Mouse (Mus musculus) frontal cortex, postnatal 10 days (tissue): ENCODE data around the gene A930004D18Rik.
A peak's percentile ranks its signal among the peaks of the same experiment; 100 is the strongest.

Experiments used
- DNase-seq, 2 experiments: peaks; one replicate each; pipeline ENCODE4 v3.0.0; 2022; ENCODE audit warnings: low spot score in 2 of 2, mixed read lengths in 1 of 2

Gene A930004D18Rik

DNA sequence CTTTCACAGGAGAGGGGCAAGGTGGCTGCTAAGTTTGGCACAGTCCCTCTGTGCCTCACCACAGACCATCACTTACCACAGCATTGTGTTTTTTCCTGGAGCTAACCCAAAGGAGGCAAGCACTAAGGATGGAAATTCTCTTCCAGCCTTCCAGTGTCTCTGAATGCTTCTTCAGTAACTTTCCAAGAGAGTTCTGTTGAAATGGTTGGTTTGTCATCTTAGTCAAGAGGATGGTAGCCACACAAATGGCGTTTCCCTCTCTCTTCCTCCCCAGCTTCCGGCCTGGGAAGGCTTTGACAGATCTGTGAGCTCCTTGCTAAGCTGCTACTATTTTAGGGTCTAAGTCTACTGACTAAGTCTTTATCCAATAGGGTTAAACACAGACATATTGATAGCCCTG lies at the start of gene A930004D18Rik:
Gene A930004D18Rik, minus strand, starts transcription at position 247 of the 400 bp plus-strand sequence.
- no peak for DNase-seq

- no peak for DNase-seq
Measured at GRCm38 (mm10) chr2:18080182-18080860, 42.8 kb upstream of the A930004D18Rik start.

DNA sequence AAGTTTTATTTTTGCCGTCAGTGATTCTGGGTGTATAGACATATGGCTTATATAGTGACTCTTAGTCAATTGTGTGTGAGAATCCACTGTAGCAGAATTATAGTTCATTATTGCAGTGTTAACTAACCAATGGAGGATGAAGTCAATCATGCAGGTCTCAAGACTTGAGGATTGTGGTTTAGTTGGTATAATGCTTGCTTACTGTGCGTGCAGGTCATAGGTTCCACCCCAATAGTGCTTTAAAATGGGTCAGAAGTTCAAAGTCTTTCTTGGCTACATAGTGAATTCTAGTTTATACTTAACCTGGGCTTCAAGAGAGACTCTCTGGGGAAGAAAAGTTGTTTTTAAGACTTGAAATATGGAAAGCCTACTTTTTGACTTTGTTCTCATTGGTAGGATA lies 34.4 kb upstream of the A930004D18Rik start:
- DNase-seq = no peak

GRCm38 (mm10) chr2:18068071-18068796 lies 30.7 kb upstream of the A930004D18Rik start:
- DNase-seq = no peak

DNA sequence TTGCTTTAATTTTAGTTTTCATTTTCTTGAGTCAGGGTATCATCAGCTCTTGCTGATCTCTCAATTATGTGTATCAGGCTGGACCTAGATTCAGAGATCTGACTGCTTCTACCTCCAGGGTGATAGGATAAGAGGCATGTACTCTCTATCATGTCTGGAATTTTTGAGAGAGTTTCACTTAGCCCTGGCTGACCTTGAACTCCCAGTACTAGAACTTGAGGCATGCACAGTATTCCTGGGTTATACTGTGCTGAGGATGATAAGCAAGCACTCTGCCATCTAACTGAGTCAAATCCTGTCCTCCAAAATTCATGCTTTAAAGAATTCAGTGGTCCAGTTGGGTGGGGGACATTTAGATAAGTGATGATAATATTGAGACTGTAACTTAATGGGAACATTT lies 28.9 kb upstream of the A930004D18Rik start:
- DNase-seq = no peak

DNA sequence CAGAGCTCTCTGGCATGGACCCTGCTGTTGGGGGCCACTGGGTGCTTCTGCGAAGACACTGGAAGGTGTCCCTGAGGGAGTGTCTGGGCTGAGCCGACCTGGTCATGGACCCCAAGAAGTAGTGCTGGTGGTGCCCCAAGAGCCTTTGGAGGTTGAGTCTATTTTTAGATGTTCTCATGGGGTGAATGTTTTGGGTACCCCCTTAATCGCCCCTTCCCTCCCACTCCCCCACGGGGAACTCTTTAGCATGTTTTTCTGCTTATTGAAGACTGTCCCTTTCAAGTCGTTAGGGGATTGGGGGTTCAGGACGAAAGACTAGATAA lies 28.1 kb upstream of the A930004D18Rik start:
- no peak for DNase-seq

- DNase-seq = peak; percentile 75 to 77
Measured at GRCm38 (mm10) chr2:18064941-18065707, 27.6 kb upstream of the A930004D18Rik start.

DNA sequence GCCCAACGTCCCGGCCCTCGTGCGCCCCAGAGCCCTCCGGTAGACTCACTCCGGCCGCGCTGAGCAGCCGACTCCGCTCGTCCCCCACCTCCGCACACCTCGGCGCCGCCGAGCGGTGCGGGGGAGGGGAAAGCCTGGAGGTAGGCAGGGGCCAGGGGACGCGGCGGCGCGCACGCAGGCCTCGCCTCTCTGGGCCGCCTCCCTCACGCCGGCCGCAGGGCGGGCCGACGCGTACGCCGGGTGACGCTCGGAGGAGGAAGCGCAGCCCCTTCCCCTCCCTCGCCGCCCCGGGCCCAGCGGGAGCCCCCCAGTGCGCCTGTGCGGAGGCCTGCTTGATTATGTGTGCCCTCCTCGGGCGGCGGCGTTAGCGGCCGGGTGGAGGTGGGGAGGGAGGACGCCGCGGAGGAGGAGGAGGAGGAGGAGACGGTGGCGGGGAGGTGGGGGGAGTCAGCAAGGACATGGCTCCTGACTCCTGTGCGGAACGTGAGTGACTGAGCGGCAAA lies 26.9 kb upstream of the A930004D18Rik start:
- DNase-seq = peak; percentile 92 to 95

DNA sequence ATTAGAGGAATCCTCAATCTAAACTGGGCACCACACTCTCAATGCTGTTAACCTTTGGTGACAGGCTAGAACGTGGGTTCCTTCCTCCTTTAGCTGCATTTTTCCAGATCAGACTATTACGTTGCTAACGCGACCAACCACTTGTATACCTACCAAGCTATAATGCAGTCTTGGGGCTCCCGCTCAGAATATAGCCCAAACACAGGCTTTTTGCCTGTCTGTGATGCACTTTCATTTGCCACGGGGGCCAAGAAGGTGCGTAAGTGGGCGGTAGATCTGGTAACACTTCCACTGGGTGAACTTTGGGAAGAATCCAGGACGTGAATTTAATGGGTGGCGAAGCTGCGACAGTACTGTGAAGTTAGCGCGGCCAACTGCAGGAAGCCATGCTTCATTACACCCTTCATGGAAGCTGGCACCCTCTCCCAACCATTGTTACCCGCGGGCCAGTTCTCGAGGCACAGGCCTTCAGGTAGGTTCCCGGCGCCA lies 26.3 kb upstream of the A930004D18Rik start:
- DNase-seq = peak; percentile 55 to 62

DNA sequence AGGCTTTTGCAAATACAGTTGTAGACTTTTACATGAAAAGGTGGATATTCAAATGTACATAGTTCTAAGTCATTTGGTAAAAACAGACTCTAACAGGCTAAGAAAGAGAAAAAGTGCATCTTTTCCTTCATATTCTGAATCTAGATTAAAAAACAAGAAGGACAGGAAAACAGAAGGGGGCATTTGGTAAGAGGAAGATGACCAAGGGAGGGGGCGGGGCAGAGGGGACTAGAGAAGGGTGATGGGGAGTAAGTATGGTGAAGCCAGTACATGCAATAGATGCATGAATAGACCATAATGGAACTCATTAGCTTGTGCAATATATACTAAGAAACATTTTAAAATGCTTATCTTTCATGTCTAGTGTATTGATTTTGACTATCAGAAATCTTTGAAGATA lies 22.9 kb upstream of the A930004D18Rik start:
- no peak for DNase-seq

GRCm38 (mm10) chr2:18059891-18060290 lies 22.4 kb upstream of the A930004D18Rik start:
- DNase-seq = no peak

DNA sequence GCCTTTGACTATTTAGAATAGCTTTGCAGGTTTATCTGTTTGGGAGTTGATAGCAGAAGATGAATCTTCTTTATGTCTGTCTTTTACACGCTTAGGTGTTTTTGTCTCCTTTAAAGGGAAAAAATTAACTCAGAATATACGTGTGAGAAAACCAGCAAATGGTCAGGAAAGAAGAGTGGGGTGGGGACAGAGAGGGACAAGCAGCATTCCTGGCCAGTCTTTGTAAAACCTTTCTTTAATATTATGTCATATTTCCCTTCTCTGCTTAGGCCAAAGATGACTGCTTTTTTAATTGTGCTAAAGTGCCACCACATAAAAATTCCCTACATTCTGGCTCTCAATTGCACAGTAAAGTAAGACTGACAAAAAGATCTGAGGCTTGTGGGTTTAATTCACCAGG lies 21.5 kb upstream of the A930004D18Rik start:
- no peak for DNase-seq

GRCm38 (mm10) chr2:18058146-18058708 lies 20.7 kb upstream of the A930004D18Rik start:
- DNase-seq = no peak

- DNase-seq = peak in 1 of 2 experiments; percentile 62
Measured at GRCm38 (mm10) chr2:18057336-18058145, 20.0 kb upstream of the A930004D18Rik start.

DNA sequence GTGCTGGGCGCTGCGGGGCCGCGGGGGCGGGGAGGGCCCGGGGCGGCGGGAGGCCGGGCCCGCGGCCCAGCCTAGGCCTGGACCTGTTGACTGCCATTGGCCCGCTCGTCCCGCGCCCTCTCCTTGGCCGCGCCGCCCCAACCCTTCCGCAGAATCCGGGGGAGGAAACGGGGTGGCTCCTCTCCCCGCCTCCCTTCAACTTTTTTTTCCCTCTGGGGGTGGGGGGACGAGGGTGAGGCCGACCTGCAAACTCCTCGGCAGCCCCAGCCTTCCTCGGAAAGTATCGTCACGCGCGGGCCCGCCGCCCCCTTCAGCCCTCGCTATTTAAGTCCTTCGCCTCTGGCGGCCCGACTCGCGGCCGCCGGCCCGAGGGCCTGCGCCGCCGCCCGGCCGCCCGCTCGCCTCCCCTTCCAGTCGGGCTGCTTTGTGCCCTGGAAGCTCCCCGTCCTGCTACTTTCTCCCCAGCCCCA lies 19.3 kb upstream of the A930004D18Rik start:
- peak; percentile 88 to 90 for DNase-seq

DNA sequence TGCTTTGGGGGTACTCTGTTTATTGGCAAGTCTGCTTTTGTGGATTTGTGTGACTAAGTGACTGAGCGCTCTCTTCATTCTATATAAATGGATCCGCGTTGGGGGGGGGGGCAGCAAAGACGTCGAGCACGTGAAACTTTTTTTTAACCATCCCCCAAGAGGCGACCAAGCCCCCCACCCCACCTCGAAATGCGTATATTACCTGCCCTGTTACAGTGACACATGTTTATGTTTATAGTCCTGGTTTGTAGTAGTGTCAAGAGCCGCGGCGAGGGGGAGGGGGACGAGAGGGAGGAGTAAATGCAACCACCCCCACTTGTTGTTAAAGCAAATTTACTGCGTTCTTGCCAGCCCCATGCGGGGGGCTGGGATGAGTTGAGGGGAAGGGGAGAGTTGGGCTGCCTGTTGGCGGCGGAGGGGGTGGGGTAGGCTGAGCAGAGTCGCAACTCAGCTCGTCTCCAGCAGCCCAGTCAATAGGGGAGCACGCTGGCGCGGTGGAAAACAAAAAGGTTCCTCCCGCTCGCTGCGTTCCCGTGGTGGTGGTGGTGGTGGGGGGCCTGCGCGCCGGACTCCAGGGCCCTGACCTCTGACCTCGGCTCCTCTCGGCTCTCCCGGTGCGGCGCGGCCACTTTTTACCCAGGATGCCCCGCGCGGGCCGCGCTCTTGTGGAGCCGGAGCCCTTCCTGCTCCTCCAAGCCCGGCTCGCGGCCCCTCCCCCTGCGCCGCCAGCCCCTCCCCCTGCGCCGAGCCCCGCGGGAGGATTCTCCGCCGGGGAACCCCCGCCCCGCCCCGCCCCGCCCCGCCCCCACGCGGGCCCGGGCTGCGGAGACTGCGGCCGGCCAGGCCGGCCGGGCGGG lies 18.6 kb upstream of the A930004D18Rik start:
- peak; percentile 83 to 89 for DNase-seq

GRCm38 (mm10) chr2:18055016-18055928 lies 17.7 kb upstream of the A930004D18Rik start, which contains the start of gene Mllt10:
TSS of gene Mllt10 (plus strand) at chr2:18055237.
- no peak for DNase-seq

DNA sequence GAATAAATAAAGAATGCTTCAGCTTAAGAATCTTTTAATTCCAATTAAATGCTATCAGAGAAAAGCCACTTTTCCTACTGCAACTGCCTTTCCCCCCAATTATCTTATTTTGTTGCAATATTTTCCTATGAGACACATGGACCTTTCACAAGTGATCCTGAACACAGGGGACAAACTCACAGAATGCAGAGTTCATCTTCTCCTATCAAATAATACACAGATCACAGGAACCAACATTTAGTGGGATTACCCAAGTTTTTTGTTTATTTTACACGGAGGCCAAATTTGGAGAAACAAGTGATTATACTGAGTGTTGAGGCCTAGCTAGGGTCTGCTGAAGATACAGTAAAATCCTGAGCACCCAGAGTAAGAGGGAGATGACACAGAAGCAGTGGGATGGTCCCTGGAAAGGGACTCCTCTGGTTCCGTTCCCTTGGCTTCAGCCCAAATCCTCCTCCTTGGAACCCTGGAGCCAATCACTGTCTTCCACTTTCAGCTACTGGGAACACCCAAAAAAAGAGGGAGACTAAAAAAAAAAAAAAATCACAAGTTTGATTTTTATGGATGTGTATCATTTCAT lies 16.5 kb upstream of the A930004D18Rik start:
- no peak for DNase-seq
